Mouse (Mus musculus): ENCODE data around the gene Soga1.
A peak's percentile ranks its signal among the peaks of the same experiment; 100 is the strongest.

Gene Soga1

GRCm38 (mm10) chr2:157060557-157061305 lies 18.3 kb downstream of the Soga1 start:
- DNase-seq, result no peak

GRCm38 (mm10) chr2:157060037-157060436 lies 19.0 kb downstream of the Soga1 start:
- no peak for DNase-seq

- no peak for DNase-seq
These were observed 19.9 kb downstream of the Soga1 start for GRCm38 (mm10) chr2:157059166-157059565.

GRCm38 (mm10) chr2:157058342-157058998 lies 20.6 kb downstream of the Soga1 start:
- DNase-seq, result no peak

GRCm38 (mm10) chr2:157057758-157058157 lies 21.3 kb downstream of the Soga1 start:
- DNase-seq, result no peak

- DNase-seq, result no peak
These were observed 21.9 kb downstream of the Soga1 start for GRCm38 (mm10) chr2:157057186-157057585.

GRCm38 (mm10) chr2:157055721-157056120 lies 23.3 kb downstream of the Soga1 start:
- DNase-seq, result no peak

GRCm38 (mm10) chr2:157054816-157055215 lies 24.2 kb downstream of the Soga1 start:
- no peak for DNase-seq

GRCm38 (mm10) chr2:157054297-157054696 lies 24.8 kb downstream of the Soga1 start:
- no peak for DNase-seq

GRCm38 (mm10) chr2:157053787-157054186 lies 25.3 kb downstream of the Soga1 start:
- no peak for DNase-seq

GRCm38 (mm10) chr2:157053124-157053523 lies 25.9 kb downstream of the Soga1 start:
- no peak for DNase-seq

GRCm38 (mm10) chr2:157052448-157052847 lies 26.6 kb downstream of the Soga1 start:
- DNase-seq, result no peak

- DNase-seq, result no peak
These were observed 29.2 kb downstream of the Soga1 start for GRCm38 (mm10) chr2:157049831-157050243.

GRCm38 (mm10) chr2:157048395-157049181 lies 30.5 kb downstream of the Soga1 start:
- DNase-seq, result no peak

- DNase-seq, result no peak
These were observed 32.1 kb downstream of the Soga1 start for GRCm38 (mm10) chr2:157046956-157047355.

GRCm38 (mm10) chr2:157045932-157046331 lies 33.1 kb downstream of the Soga1 start:
- DNase-seq, result no peak

GRCm38 (mm10) chr2:157043987-157044386 lies 35.1 kb downstream of the Soga1 start:
- DNase-seq, result no peak

GRCm38 (mm10) chr2:157043556-157043955 lies 35.5 kb downstream of the Soga1 start:
- DNase-seq, result no peak

- no peak for DNase-seq
These were observed 37.6 kb downstream of the Soga1 start for GRCm38 (mm10) chr2:157041421-157041820.

- DNase-seq, result no peak
These were observed 38.4 kb downstream of the Soga1 start for GRCm38 (mm10) chr2:157040649-157041046.

GRCm38 (mm10) chr2:157039900-157040648 lies 39.0 kb downstream of the Soga1 start:
- no peak for DNase-seq

GRCm38 (mm10) chr2:157037303-157037702 lies 41.8 kb downstream of the Soga1 start:
- no peak for DNase-seq

GRCm38 (mm10) chr2:157036400-157036799 lies 42.7 kb downstream of the Soga1 start:
- peak; percentile 23 for DNase-seq
